Mouse (Mus musculus) heart, postnatal 0 days (tissue): ENCODE measurements around the gene Reep3. TPM values are rescaled to one million over a fixed set of nuclear protein-coding genes. Genes with fewer than 3 reads are reported as not detected.

Source experiments
- ATAC-seq: fragments of 200-750 bp; cut with Nextera tagmentation; 2 replicates; pipeline ENCODE4 v1.8.0; 2017; ENCODE audit warnings: low read depth, moderate number of reproducible peaks, moderate library complexity; ENCODE audit not compliant: insufficient read depth
- DNase-seq: peaks from one replicate; pipeline ENCODE4 v3.0.0-alpha.2; 2016; ENCODE audit warnings: low spot score
- H3K27ac ChIP-seq: fragments of 300-500 bp; sonication (generic); 2 replicates; pipeline ENCODE4 v1.5.1; 2014; ENCODE audit warnings: low read depth, mild to moderate bottlenecking
- H3K27me3 ChIP-seq: fragments of 300-500 bp; sonication (generic); 2 replicates; pipeline ENCODE4 v1.6.1; 2014; ENCODE audit warnings: low read length, mixed read lengths; ENCODE audit not compliant: control insufficient read depth, insufficient read depth
- H3K36me3 ChIP-seq: fragments of 300-500 bp; sonication (generic); replicated peaks from 2 replicates; pipeline ENCODE4 v1.6.1; 2014; ENCODE audit warnings: low read length, mixed read lengths; ENCODE audit not compliant: control insufficient read depth, insufficient read depth
- H3K4me1 ChIP-seq: fragments of 300-500 bp; sonication (generic); 2 replicates; pipeline ENCODE4 v1.6.1; 2014; ENCODE audit warnings: antibody characterized with exemption; ENCODE audit not compliant: control insufficient read depth, insufficient read depth
- H3K4me2 ChIP-seq: fragments of 300-500 bp; sonication (generic); 2 replicates; pipeline ENCODE4 v1.6.1; 2014; ENCODE audit warnings: low read depth, mild to moderate bottlenecking, low read length, moderate library complexity
- H3K4me3 ChIP-seq: fragments of 300-500 bp; sonication (generic); 2 replicates; pipeline ENCODE4 v1.5.1; 2014; ENCODE audit warnings: low read depth, low read length
- H3K9ac ChIP-seq: fragments of 300-500 bp; sonication (generic); replicated peaks from 2 replicates; pipeline ENCODE4 v1.6.1; 2014; ENCODE audit warnings: low read depth, low read length, mixed read lengths
- H3K9me3 ChIP-seq: fragments of 300-500 bp; sonication (generic); replicated peaks from 2 replicates; pipeline ENCODE4 v1.6.1; 2016; ENCODE audit warnings: low read length; ENCODE audit not compliant: control insufficient read depth
- CTCF ChIP-seq: IDR thresholded peaks from 2 replicates; pipeline ENCODE4 v1.5.1; 2016; ENCODE audit warnings: antibody characterized with exemption, control low read depth, low read depth
- EP300 ChIP-seq: IDR thresholded peaks from 2 replicates; pipeline ENCODE4 v1.6.1; 2016; ENCODE audit warnings: antibody characterized with exemption, low read depth
- WGBS: fragments of 180-500 bp; shearing (Covaris S2); extraction: QIAGEN DNeasy Blood & Tissue Kit; methylation state at CpG from one replicate; pipeline ENCODE4 v1.1.7; 2014; 5-methylcytosine and 5-hydroxymethylcytosine counted together
- polyA plus RNA-seq: library from polyadenylated mRNA; unstranded; fragments of >200 nt; fragmentation: Nextera tagmentation; extraction: Ambion mirVana; gene quantifications from 2 replicates; pipeline ENCODE4 v1.2.1, GENCODE M21; 2015
- total RNA-seq: library from RNA; depleted of rRNA; stranded (reverse); fragments of >200 nt; gene quantifications from 2 replicates; pipeline ENCODE4 v1.2.3, GENCODE M21; 2014; ENCODE audit warnings: low replicate concordance

Reep3 gene
- total and polyA plus RNA-seq, 2 experiments from 2014 or later, result 26.6 to 26.8 TPM

GRCm38 (mm10) chr10:67087447-67088226 is 9.1 kb downstream of the Reep3 start:
- no peak overlapping the region for H3K4me2 ChIP-seq
- H3K4me3 ChIP-seq, result no peak overlapping the region
- H3K27ac ChIP-seq, result no peak overlapping the region
- TF ChIP-seq CTCF (no peak), EP300 (no peak)
- H3K27me3 ChIP-seq, result no peaks in the 10 kb centered on the region
- H3K9me3 ChIP-seq, result no peaks in the 10 kb centered on the region
- H3K36me3 ChIP-seq, result 0 out of 2 replicates have a peak, but pooled peaks cover 3% of the 10 kb centered on the region
- DNase-seq (no peak), ATAC-seq (no peak)
- H3K9ac ChIP-seq, result no peak overlapping the region
- 84% methylated on average over 5 of the region's 5 CpGs for WGBS
- H3K4me1 ChIP-seq, result peaks cover 9% of the 10 kb centered on the region

GRCm38 (mm10) chr10:67085916-67086315 is 10.8 kb downstream of the Reep3 start:
- Histone ChIP-seq H3K4me2 (no peak overlapping the region), H3K9ac (no peak overlapping the region), H3K27me3 (no peaks in the 10 kb centered on the region), H3K4me1 (peaks cover 14% of the 10 kb centered on the region), H3K4me3 (no peak overlapping the region), H3K27ac (no peak overlapping the region), H3K9me3 (no peaks in the 10 kb centered on the region), H3K36me3 (0 out of 2 replicates have a peak, but pooled peaks cover 3% of the 10 kb centered on the region)
- ATAC-seq, result no peak
- TF ChIP-seq EP300, result no peak
- TF ChIP-seq CTCF, result no peak
- WGBS, result 91% methylated on average over 7 of the region's 7 CpGs
- DNase-seq, result no peak

- Histone ChIP-seq H3K4me1 (peaks cover 19% of the 10 kb centered on the region), H3K4me3 (no peak overlapping the region), H3K27me3 (no peaks in the 10 kb centered on the region), H3K4me2 (no peak overlapping the region), H3K27ac (no peak overlapping the region), H3K36me3 (0 out of 2 replicates have a peak, but pooled peaks cover 3% of the 10 kb centered on the region), H3K9me3 (no peaks in the 10 kb centered on the region), H3K9ac (no peak overlapping the region)
- DNase-seq, result no peak
- TF ChIP-seq CTCF (no peak), EP300 (no peak)
- 89% methylated on average over 10 of the region's 10 CpGs for WGBS
- no peak for ATAC-seq
These were observed 11.6 kb downstream of the Reep3 start for GRCm38 (mm10) chr10:67085124-67085523.

- no peak for DNase-seq
- Histone ChIP-seq H3K4me3 (no peak overlapping the region), H3K4me1 (peaks cover 30% of the 10 kb centered on the region), H3K27ac (no peak overlapping the region), H3K27me3 (no peaks in the 10 kb centered on the region), H3K36me3 (no peaks in the 10 kb centered on the region), H3K4me2 (no peak overlapping the region), H3K9me3 (no peaks in the 10 kb centered on the region), H3K9ac (no peak overlapping the region)
- TF ChIP-seq EP300, result no peak
- no peak for TF ChIP-seq CTCF
- no peak for ATAC-seq
- WGBS, result 75% methylated on average over 10 of the region's 10 CpGs
These were observed 13.1 kb downstream of the Reep3 start for GRCm38 (mm10) chr10:67083446-67084166.

- H3K4me3 ChIP-seq, result no peak overlapping the region
- H3K4me2 ChIP-seq, result no peak overlapping the region
- H3K4me1 ChIP-seq, result peaks cover 30% of the 10 kb centered on the region
- no peaks in the 10 kb centered on the region for H3K27me3 ChIP-seq
- ATAC-seq (no peak), DNase-seq (no peak)
- TF ChIP-seq EP300 (no peak), CTCF (no peak)
- no peaks in the 10 kb centered on the region for H3K9me3 ChIP-seq
- no peaks in the 10 kb centered on the region for H3K36me3 ChIP-seq
- H3K9ac ChIP-seq, result no peak overlapping the region
- WGBS, result 82% methylated on average over 4 of the region's 4 CpGs
- H3K27ac ChIP-seq, result no peak overlapping the region
These were observed 14.2 kb downstream of the Reep3 start for GRCm38 (mm10) chr10:67082531-67082930.
